ENCODE assay signal across 8 mouse cellular contexts in genomic region chr16:90624039-90624625, GRCm38 (mm10).
A peak's percentile ranks its signal among the peaks of the same experiment; 100 is the strongest.
DNase-seq lines count a peak whose midpoint lies in the region; TF ChIP-seq lines count a peak whose summit lies in the region.
"Had no signal": no experiment of that assay in that cellular context is flagged by ENCODE, and none has a peak within 500 bp of the region (broad histone marks: within the 10 kb centered on the region; RNA-seq: fewer than 3 reads in every experiment).

No protein-coding gene starts in this region.

- peaks cover 36% of the 10 kb centered on the region for H3K4me1 ChIP-seq in E14TG2a.4 (replicated peaks; ENCODE audit: low read depth, low read length)
- H3K4me1 ChIP-seq: liver, embryonic 13.5 days had no signal

- no peak for TF ChIP-seq CTCF in E14TG2a.4 (conservative IDR thresholded peaks at IDR 0.05; ENCODE audit: low read length)

- H3K4me3 ChIP-seq in E14TG2a.4 (replicated peaks; ENCODE audit: low read length) = peak overlapping the region; percentile 49
- H3K4me3 ChIP-seq: liver, embryonic 13.5 days had no signal

- intact Hi-C loops in heart, postnatal 36 days (cut with DNase I) = no loop called here

- H3K27me3 ChIP-seq in E14TG2a.4 (ENCODE audit: insufficient read depth, low read length) = 0 out of 2 replicates have a peak, but pooled peaks cover 14% of the 10 kb centered on the region
- H3K27me3 ChIP-seq: liver, embryonic 13.5 days had no signal

- no peaks in the 10 kb centered on the region for H3K36me3 ChIP-seq in E14TG2a.4 (ENCODE audit: insufficient read depth, low read length)
- H3K36me3 ChIP-seq: liver, embryonic 13.5 days had no signal

- peak; percentile 57 for DNase-seq in NIH3T3 (ENCODE audit: low read depth)
- DNase-seq in forelimb bud, embryonic 11.5 days (ENCODE audit: low read depth, low spot score) = peak; percentile 32
- peak; percentile 76 for DNase-seq in heart, postnatal 36 days
- peak; percentile 62 to 65 for DNase-seq in layer of hippocampus, postnatal 10 days (ENCODE audit: low spot score in 2 of 2)
- DNase-seq in lung, postnatal 4 days = peak; percentile 87 to 91
- DNase-seq in urinary bladder, postnatal 36 days (ENCODE audit: low spot score in 2 of 2) = peak; percentile 39 to 74
- DNase-seq: liver, embryonic 13.5 days had no signal

- 0 out of 2 replicates have a peak, but pooled peaks cover 4% of the 10 kb centered on the region for H3K9me3 ChIP-seq in E14TG2a.4 (ENCODE audit: low read length)
- H3K9me3 ChIP-seq: liver, embryonic 13.5 days had no signal

Comparison
In these comparisons a context has a peak if more than half of its experiments do, and no peak if none do; other contexts are left out.
1. Peak in every context shown above with its lines: DNase-seq and H3K4me3 ChIP-seq.
2. DNase-seq: peak in every context shown above with its lines; median percentile 89 in lung, postnatal 4 days; 76 in heart, postnatal 36 days; 64 in layer of hippocampus, postnatal 10 days; 57 in NIH3T3; 56 in urinary bladder, postnatal 36 days; 32 in forelimb bud, embryonic 11.5 days.